Mouse (Mus musculus): ENCODE measurements around the gene 1700017D01Rik. TPM values are rescaled to one million over a fixed set of nuclear protein-coding genes. Genes with fewer than 3 reads are reported as not detected.
A peak's percentile ranks its signal among the peaks of the same experiment; 100 is the strongest.
"Not testable (repeated sequence)": the region's sequence is repeated elsewhere in the genome, so short reads cannot be mapped to it uniquely, and the experiment has no call there.

1700017D01Rik gene
- polyA plus RNA-seq (2015; fragmentation: Nextera tagmentation; extraction: Ambion mirVana): not detected in 2 replicates

DNA sequence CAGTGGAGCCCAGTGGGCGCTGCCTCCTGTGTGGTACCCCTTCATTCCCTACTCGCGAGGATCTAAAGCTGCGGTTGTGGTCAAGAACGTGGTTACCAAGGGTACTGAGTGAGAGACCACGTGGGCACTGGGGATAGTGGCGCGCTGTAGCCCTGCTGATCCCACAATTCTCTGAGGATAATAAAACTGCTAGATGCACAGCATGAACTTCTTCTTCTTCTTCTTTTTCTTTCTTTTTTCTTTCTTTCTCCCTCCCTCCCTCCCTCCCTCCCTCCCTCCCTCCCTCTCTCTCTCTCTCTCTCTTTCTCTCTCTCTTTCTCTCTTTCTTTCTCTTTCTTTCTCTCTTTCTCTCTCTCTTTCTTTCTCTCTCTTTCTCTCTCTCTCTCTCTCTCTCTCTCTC lies at the start of gene 1700017D01Rik:
Gene 1700017D01Rik (minus strand): TSS at position 101 of the 400 bp plus-strand sequence.
- not testable (repeated sequence) for H3K27ac ChIP-seq (ENCODE audit: low read length); H3K9me3 ChIP-seq (ENCODE audit: low read length); H3K4me1 ChIP-seq (ENCODE audit: insufficient read depth, low read depth, low read length); H3K4me2 ChIP-seq (replicated peaks; ENCODE audit: low read depth, low read length); ATAC-seq; DNase-seq (ENCODE audit: low spot score); H3K27me3 ChIP-seq (replicated peaks; ENCODE audit: insufficient read depth, low read length); H3K9ac ChIP-seq (replicated peaks; ENCODE audit: low read depth); H3K36me3 ChIP-seq (ENCODE audit: insufficient read depth, low read length); H3K4me3 ChIP-seq (ENCODE audit: low read depth, low read length)
- 77% methylated on average over 8 of the region's 8 CpGs for WGBS

DNA sequence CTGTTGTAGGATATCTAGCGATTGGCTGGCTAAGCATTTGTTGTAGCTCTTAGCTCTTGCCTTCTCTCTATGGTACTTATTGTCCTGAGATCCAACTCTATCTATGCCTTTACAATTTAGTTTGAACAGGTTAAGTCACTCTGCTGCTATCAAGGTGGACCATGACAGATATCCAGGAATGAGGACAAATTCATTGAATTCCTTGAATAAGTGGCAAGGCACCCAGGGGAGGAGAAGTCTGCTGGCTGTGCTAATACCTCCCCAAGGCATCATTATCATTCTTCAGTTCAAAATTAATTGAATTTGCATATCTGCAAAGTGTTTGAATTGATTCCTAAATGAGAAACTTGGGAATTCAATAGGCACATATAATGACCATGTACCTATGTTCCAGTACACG lies 46.8 kb upstream of the 1700017D01Rik start:
- no peaks in the 10 kb centered on the region for H3K36me3 ChIP-seq (ENCODE audit: insufficient read depth, low read length)
- H3K4me3 ChIP-seq (ENCODE audit: low read depth, low read length): no peak overlapping the region
- DNase-seq (ENCODE audit: low spot score): no peak
- no peaks in the 10 kb centered on the region for H3K27me3 ChIP-seq (replicated peaks; ENCODE audit: insufficient read depth, low read length)
- H3K27ac ChIP-seq (ENCODE audit: low read length): no peak overlapping the region
- 52% methylated on average over 2 of the region's 2 CpGs for WGBS
- H3K9me3 ChIP-seq (ENCODE audit: low read length): no peaks in the 10 kb centered on the region
- ATAC-seq: no peak
- no peak for TF ChIP-seq EP300 (IDR thresholded peaks at IDR 0.05)
- TF ChIP-seq CTCF (IDR thresholded peaks at IDR 0.05): no peak
- no peaks in the 10 kb centered on the region for H3K4me1 ChIP-seq (ENCODE audit: insufficient read depth, low read depth, low read length)
- H3K4me2 ChIP-seq (replicated peaks; ENCODE audit: low read depth, low read length): no peak overlapping the region
- no peak overlapping the region for H3K9ac ChIP-seq (replicated peaks; ENCODE audit: low read depth)

DNA sequence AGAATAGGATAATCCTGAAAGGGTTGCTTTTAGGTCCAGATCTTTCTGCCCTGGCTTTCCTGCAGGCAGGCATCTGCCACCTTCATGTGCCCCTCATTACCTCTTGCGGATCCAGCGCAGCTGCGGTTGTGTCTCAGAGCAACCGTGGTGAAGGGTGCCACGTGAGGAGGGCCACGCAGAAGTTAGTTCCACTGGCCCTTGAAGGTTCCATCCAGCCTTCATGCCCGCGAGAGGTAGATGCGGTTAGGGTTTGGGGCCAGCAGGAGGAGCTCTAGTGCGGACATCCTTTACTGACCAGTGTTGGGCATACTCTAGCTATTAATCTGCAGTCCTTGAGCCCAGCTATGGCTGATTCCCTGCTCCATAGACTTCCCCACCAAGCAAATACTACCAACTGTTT lies 34.5 kb upstream of the 1700017D01Rik start, which contains the start of gene 1700025F22Rik:
Gene 1700025F22Rik (minus strand): TSS at position 149 of the 400 bp plus-strand sequence.
- Histone ChIP-seq H3K27me3 (replicated peaks; ENCODE audit: insufficient read depth, low read length) (no peaks in the 10 kb centered on the region), H3K4me2 (replicated peaks; ENCODE audit: low read depth, low read length) (no peak within 1 kb of the TSS), H3K36me3 (ENCODE audit: insufficient read depth, low read length) (no peaks in the 10 kb centered on the region), H3K27ac (ENCODE audit: low read length) (no peak within 1 kb of the TSS), H3K9ac (replicated peaks; ENCODE audit: low read depth) (no peak within 1 kb of the TSS), H3K4me3 (ENCODE audit: low read depth, low read length) (no peak within 1 kb of the TSS), H3K4me1 (ENCODE audit: insufficient read depth, low read depth, low read length) (no peaks in the 10 kb centered on the region), H3K9me3 (ENCODE audit: low read length) (no peaks in the 10 kb centered on the region)
- DNase-seq (ENCODE audit: low spot score): no peak
- WGBS: 40% methylated on average over 10 of the region's 10 CpGs
- ATAC-seq: no peak
- TF ChIP-seq CTCF (IDR thresholded peaks at IDR 0.05): peak; percentile 39
- no peak for TF ChIP-seq EP300 (IDR thresholded peaks at IDR 0.05)

DNA sequence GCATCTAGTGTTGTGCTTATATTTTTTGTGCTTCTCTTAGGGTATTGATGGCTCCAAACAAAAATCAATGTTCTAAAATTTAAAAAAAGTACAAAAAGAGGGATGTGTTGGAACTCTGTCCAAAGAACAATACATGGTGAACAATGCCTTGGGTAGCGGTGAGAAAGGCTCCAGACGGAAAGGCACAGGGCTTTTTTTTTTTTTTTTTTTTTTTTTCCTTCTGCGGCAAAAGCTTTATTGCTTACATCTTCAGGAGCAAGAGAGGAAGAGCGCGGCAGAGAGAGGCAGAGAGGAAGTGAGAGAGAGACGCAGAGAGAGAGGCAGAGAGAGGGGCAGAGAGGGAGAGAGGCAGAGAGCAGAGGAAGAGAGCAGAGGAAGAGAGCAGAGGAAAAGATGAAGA lies 27.2 kb upstream of the 1700017D01Rik start:
- not testable (repeated sequence) for H3K27me3 ChIP-seq (replicated peaks; ENCODE audit: insufficient read depth, low read length); H3K9me3 ChIP-seq (ENCODE audit: low read length); H3K4me1 ChIP-seq (ENCODE audit: insufficient read depth, low read depth, low read length); ATAC-seq; H3K36me3 ChIP-seq (ENCODE audit: insufficient read depth, low read length); H3K27ac ChIP-seq (ENCODE audit: low read length); DNase-seq (ENCODE audit: low spot score); H3K9ac ChIP-seq (replicated peaks; ENCODE audit: low read depth); H3K4me3 ChIP-seq (ENCODE audit: low read depth, low read length); H3K4me2 ChIP-seq (replicated peaks; ENCODE audit: low read depth, low read length)
- 69% methylated on average over 5 of the region's 6 CpGs for WGBS

DNA sequence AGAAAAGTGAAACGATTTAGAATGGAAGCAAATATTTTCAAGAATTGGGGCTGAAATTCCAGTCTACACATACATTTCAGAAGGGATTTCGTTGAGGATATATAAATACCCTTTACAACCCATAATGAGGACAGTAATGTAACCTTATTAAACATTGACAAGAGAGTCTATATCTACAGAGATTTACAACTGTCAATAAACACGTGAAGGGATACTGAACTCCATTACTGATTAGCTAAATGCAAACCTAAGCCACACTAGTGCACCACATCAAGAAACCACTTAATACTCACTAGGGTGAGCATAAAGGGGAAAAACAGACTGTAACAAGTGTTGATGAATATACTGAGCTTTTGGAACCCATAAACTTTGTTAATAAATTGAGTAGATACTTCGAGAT lies 4.7 kb upstream of the 1700017D01Rik start:
- Histone ChIP-seq H3K4me2 (replicated peaks; ENCODE audit: low read depth, low read length) (no peak overlapping the region), H3K9ac (replicated peaks; ENCODE audit: low read depth) (no peak overlapping the region), H3K4me3 (ENCODE audit: low read depth, low read length) (no peak overlapping the region), H3K27ac (ENCODE audit: low read length) (no peak overlapping the region), H3K27me3 (replicated peaks; ENCODE audit: insufficient read depth, low read length) (no peaks in the 10 kb centered on the region), H3K9me3 (ENCODE audit: low read length) (no peaks in the 10 kb centered on the region), H3K4me1 (ENCODE audit: insufficient read depth, low read depth, low read length) (no peaks in the 10 kb centered on the region), H3K36me3 (ENCODE audit: insufficient read depth, low read length) (no peaks in the 10 kb centered on the region)
- ATAC-seq (no peak), DNase-seq (ENCODE audit: low spot score) (no peak)
- 63% methylated on average over 4 of the region's 4 CpGs for WGBS
- no peak for TF ChIP-seq CTCF (IDR thresholded peaks at IDR 0.05)
- TF ChIP-seq EP300 (IDR thresholded peaks at IDR 0.05): no peak

DNA sequence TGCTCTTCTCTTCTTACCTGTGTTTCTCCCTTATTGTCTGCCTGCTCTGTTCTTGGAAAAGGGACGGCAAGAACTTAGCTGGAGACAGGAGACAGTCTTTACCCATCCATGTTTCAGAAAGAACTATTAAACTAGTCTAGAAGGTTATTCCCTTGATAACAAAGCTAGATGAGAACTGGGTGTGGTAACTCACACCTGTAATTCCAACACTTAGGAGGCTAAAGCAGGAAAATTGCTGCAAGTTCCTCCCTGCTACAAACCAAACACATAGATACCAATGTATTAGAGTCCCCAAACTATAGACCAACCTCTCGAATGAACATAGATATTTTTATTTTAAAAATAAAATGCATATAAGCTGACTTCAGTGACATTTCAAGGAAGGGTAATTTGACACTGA lies 4.2 kb upstream of the 1700017D01Rik start:
- no peak for DNase-seq (ENCODE audit: low spot score)
- WGBS: 79% methylated on average over 2 of the region's 2 CpGs
- no peak overlapping the region for H3K9ac ChIP-seq (replicated peaks; ENCODE audit: low read depth)
- H3K4me1 ChIP-seq (ENCODE audit: insufficient read depth, low read depth, low read length): no peaks in the 10 kb centered on the region
- H3K9me3 ChIP-seq (ENCODE audit: low read length): no peaks in the 10 kb centered on the region
- H3K27ac ChIP-seq (ENCODE audit: low read length): no peak overlapping the region
- H3K36me3 ChIP-seq (ENCODE audit: insufficient read depth, low read length): no peaks in the 10 kb centered on the region
- ATAC-seq: no peak
- no peak for TF ChIP-seq EP300 (IDR thresholded peaks at IDR 0.05)
- TF ChIP-seq CTCF (IDR thresholded peaks at IDR 0.05): no peak
- no peaks in the 10 kb centered on the region for H3K27me3 ChIP-seq (replicated peaks; ENCODE audit: insufficient read depth, low read length)
- H3K4me2 ChIP-seq (replicated peaks; ENCODE audit: low read depth, low read length): no peak overlapping the region
- H3K4me3 ChIP-seq (ENCODE audit: low read depth, low read length): no peak overlapping the region

DNA sequence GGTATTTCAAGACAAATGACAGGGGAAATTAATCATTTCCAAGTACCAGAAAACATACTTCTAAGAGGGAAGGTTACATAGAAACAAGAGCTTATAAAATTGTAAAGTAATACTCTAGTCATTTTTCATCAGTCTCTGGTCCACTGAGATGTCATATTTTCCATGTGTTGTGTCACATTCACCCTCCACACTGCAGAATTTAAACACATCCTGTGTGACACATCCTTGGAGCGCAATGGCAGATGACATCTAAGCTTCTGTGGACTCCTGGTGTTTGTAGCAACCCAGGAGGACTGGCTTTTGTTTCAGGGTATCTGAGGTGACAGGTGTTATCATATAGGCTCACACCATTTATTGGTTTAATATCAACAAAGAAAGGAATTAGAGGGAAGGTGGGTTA lies 974 bp downstream of the 1700017D01Rik start:
- H3K27ac ChIP-seq (ENCODE audit: low read length): no peak overlapping the region
- no peak overlapping the region for H3K4me2 ChIP-seq (replicated peaks; ENCODE audit: low read depth, low read length)
- H3K9ac ChIP-seq (replicated peaks; ENCODE audit: low read depth): no peak overlapping the region
- no peaks in the 10 kb centered on the region for H3K36me3 ChIP-seq (ENCODE audit: insufficient read depth, low read length)
- TF ChIP-seq CTCF (IDR thresholded peaks at IDR 0.05) (no peak), EP300 (IDR thresholded peaks at IDR 0.05) (no peak)
- no peaks in the 10 kb centered on the region for H3K4me1 ChIP-seq (ENCODE audit: insufficient read depth, low read depth, low read length)
- WGBS: 80% methylated on average over 1 of the region's 1 CpGs
- H3K9me3 ChIP-seq (ENCODE audit: low read length): no peaks in the 10 kb centered on the region
- no peaks in the 10 kb centered on the region for H3K27me3 ChIP-seq (replicated peaks; ENCODE audit: insufficient read depth, low read length)
- no peak for ATAC-seq
- no peak overlapping the region for H3K4me3 ChIP-seq (ENCODE audit: low read depth, low read length)
- no peak for DNase-seq (ENCODE audit: low spot score)

DNA sequence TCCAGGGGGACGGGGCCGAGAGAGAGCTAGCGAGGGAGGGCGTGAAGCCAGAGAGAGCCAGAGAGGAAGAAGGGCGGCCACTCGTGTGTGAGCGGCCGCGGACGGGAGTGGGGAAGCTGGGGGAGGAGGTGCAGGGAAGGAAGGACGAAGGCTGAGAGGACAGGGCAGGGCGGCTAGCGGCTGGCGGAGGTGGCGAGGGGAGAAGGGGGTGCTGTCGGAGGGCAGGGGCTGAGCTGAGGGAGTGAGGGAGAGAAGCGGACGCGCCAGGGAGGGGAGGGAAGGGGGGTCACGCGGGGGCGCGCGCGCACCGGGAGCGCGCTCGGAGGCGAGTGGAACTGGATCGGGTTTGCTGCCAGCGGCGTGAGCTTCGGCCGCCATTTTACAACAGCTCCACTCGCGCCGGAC lies 9.7 kb downstream of the 1700017D01Rik start:
- not testable (repeated sequence) for H3K27me3 ChIP-seq (replicated peaks; ENCODE audit: insufficient read depth, low read length); H3K9me3 ChIP-seq (ENCODE audit: low read length); H3K27ac ChIP-seq (ENCODE audit: low read length); H3K36me3 ChIP-seq (ENCODE audit: insufficient read depth, low read length); H3K9ac ChIP-seq (replicated peaks; ENCODE audit: low read depth); H3K4me1 ChIP-seq (ENCODE audit: insufficient read depth, low read depth, low read length)
- peak; percentile 11 for DNase-seq (ENCODE audit: low spot score)
- peak overlapping the region; percentile 29 for H3K4me3 ChIP-seq (ENCODE audit: low read depth, low read length)
- WGBS: under 1% methylated on average over 7 of the region's 38 CpGs
- H3K4me2 ChIP-seq (replicated peaks; ENCODE audit: low read depth, low read length): peak overlapping the region; percentile 35
- ATAC-seq: peak; percentile 99
